Mouse (Mus musculus): ENCODE data around the gene Gm5941. TPM values are rescaled to one million over a fixed set of nuclear protein-coding genes. Genes with fewer than 3 reads are reported as not detected.
"Not testable (repeated sequence)": the region's sequence is repeated elsewhere in the genome, so short reads cannot be mapped to it uniquely, and the experiment has no call there.

Gene Gm5941
- not detected in 2 replicates for polyA plus RNA-seq (2012; rRNA removed)

DNA sequence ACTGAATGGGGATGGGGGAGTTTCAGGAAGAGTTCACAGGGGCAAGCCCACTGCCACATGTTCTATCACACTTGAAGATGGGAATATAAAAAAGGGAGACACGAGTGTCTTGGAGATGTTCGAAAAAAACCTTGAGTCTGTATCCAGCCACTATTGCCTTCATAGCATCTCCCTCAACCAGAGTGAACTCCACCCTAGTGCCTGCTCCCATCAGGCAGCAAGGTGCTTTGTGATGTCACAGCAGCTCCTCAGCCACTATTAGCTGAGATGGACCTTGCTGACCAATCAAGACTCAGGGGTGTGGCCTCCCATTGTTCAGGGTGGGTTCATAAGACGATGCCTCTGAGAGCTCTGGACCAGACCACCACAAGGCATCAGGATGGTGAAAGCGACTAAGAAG lies at the start of gene Gm5941:
Gm5941 (plus strand) TSS at position 301 of the 400 bp plus-strand sequence.
- DNase-seq (ENCODE audit: low read depth, low spot score) = not testable (repeated sequence)
- WGBS = 85% methylated on average over 4 of the region's 4 CpGs

DNA sequence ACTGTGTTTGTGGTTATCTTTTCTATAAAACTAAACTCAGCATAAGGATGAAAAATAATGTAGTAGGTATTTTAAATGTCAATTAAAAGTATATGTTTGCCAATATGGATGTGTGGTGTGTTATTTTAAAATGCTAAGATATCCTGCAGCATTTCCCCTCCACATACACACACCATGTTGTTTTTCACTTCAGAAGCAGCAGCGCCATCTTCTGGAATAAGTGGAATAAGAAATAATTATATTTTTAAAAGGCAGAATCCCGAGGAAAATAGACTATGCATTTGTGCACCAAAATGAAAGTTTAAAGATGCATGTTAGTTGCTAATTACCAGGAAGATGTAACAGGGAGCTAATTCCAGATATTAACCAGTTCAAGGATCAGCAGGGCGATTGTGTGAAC lies 29.3 kb upstream of the Gm5941 start:
- 32% methylated on average over 3 of the region's 3 CpGs for WGBS
- no peak for DNase-seq (ENCODE audit: low read depth, low spot score)

DNA sequence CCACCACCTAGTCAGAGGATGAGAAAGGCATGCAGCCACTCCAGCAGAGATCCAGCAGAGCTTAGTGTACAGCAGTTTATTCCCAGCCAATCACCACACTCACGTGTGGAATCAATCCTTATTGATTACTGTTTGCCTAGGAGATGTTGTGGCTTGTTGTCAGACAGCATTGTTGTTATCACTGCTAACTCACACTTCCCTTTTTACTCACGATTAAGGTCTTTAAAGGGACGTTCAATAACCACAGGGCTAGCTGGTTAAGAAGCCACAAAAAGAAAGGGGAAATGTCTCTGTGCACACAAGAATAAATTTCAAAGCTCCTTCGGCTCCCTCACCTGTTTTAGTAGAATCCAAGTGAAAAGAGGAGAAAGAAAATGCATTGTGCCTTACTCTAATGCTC lies 25.0 kb upstream of the Gm5941 start:
- WGBS = 53% methylated on average over 4 of the region's 4 CpGs
- DNase-seq (ENCODE audit: low read depth, low spot score) = no peak

- WGBS = 34% methylated on average over 1 of the region's 1 CpGs
- DNase-seq (ENCODE audit: low read depth, low spot score) = no peak
Observed at GRCm38 (mm10) chrX:92498254-92498653, 8.5 kb downstream of the Gm5941 start.

DNA sequence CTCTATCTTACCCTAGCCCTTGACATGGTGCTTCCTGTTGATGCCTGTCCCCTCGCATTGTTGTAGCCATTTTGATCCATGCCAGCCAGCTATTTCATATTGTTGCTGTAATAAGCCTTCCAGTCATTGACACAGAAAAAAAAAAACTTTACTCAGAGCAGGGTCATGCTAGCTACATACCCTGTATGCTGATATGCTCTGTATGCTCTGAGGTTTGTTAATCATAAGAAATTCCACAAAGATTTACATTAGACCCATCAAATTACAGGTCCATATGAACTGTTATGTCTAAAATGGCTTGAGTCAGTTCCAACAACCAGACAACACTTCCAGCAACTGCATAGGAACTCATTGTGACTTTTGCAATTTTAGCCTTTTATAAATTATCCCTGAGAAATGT lies 38.1 kb downstream of the Gm5941 start:
- whole genome bisulfite sequencing = 57% methylated on average over 1 of the region's 1 CpGs
- no peak for DNase-seq (ENCODE audit: low read depth, low spot score)

Other genes with a start within 250 kb of the Gm5941 start
- not detected in 2 replicates for gene Mageb18, start 109.6 kb downstream of the Gm5941 start, polyA plus RNA-seq (2012; rRNA removed)